ENCODE assay signal across 8 mouse cellular contexts in genomic region chr9:57831267-57832082, GRCm38 (mm10). TPM values are rescaled to one million over a fixed set of nuclear protein-coding genes. Genes with fewer than 3 reads are reported as not detected.
DNase-seq lines count a peak whose midpoint lies in the region; ATAC-seq lines count a peak whose summit lies in the region.

No protein-coding gene starts in this region.

- H3K4me3 ChIP-seq in intestine, embryonic 14.5 days (ENCODE audit: low read depth, low read length): no peak overlapping the region

- H3K4me2 ChIP-seq in intestine, embryonic 14.5 days (ENCODE audit: low read length): peak overlapping the region; percentile 28; the same call in 1 of the 2 replicates

- H3K36me3 ChIP-seq in intestine, embryonic 14.5 days (ENCODE audit: control insufficient read depth, insufficient read depth, low read length): no peaks in the 10 kb centered on the region

- WGBS in intestine, embryonic 14.5 days: 6% methylated on average over 24 of the region's 24 CpGs

- intact Hi-C loops in left cerebral cortex, postnatal 10 days (cut with DNase I): no loop called here

- no peak overlapping the region for H3K9ac ChIP-seq in intestine, embryonic 14.5 days (ENCODE audit: low read length)

- H3K27me3 ChIP-seq in intestine, embryonic 14.5 days (replicated peaks; ENCODE audit: control insufficient read depth, insufficient read depth, low read length): peaks cover 34% of the 10 kb centered on the region

- peaks cover 17% of the 10 kb centered on the region for H3K4me1 ChIP-seq in intestine, embryonic 14.5 days (replicated peaks; ENCODE audit: control insufficient read depth, insufficient read depth, low read length)

- ATAC-seq in intestine, embryonic 14.5 days (replicated peaks; ENCODE audit: low FRiP score, low TSS enrichment, low read depth): peak; percentile 91
- ATAC-seq in megakaryocyte-erythroid progenitor cell, adult 5-6 weeks (replicated peaks; ENCODE audit: low FRiP score, low TSS enrichment, poor library complexity, severe bottlenecking): peak; percentile 91

- peak; percentile 98 to 99 for DNase-seq in adrenal gland, adult (ENCODE audit: inconsistent age in 2 of 2, low spot score in 1 of 2)
- peak; percentile 92 for DNase-seq in embryo, embryonic 11 days
- peak; percentile 91 for DNase-seq in gastrocnemius, postnatal 25 days
- peak; percentile 98 for DNase-seq in intestine, embryonic 14.5 days (ENCODE audit: low spot score)
- DNase-seq in left cerebral cortex, postnatal 10 days (ENCODE audit: extremely low spot score in 1 of 2, low spot score in 2 of 2): peak; percentile 91 to 99
- DNase-seq in right cerebral cortex, postnatal 36 days (ENCODE audit: low spot score in 2 of 2): peak; percentile 89 to 90
- DNase-seq in yolk sac, embryonic 10.5 days (ENCODE audit: low spot score): peak; percentile 91

- no peak overlapping the region for H3K27ac ChIP-seq in intestine, embryonic 14.5 days (ENCODE audit: low read depth)

- no peaks in the 10 kb centered on the region for H3K9me3 ChIP-seq in intestine, embryonic 14.5 days (ENCODE audit: control insufficient read depth, low read length)

RNA-seq across cellular contexts. Expression of gene Arid3b, which starts 5.1 kb away (rescaled TPM):
- 1 to 10 TPM; 2.1 to 2.8 TPM for total RNA-seq in gastrocnemius, postnatal 25 days (2021)
- 7.3 and 8.4 TPM in 2 replicates for polyA plus RNA-seq in intestine, embryonic 14.5 days (2014; fragmentation: Nextera tagmentation; extraction: Ambion mirVana)
- 1 to 10 TPM; 7.7 to 9.3 TPM for total RNA-seq in left cerebral cortex, postnatal 10 days (2021)
- 2.3 and 3.4 TPM in 2 replicates for total RNA-seq in megakaryocyte-erythroid progenitor cell, adult 5-6 weeks (2014; fragmentation: Nextera tagmentation)
- total RNA-seq in megakaryocyte-erythroid progenitor cell, adult 5-6 weeks (2017): 1.5 and 3.2 TPM in 2 replicates
